Comparison of ENCODE assay signal across 8 mouse cellular contexts in genomic region chr5:122502077-122502941, GRCm38 (mm10). TPM values are rescaled to one million over a fixed set of nuclear protein-coding genes. Genes with fewer than 3 reads are reported as not detected.
DNase-seq lines count a peak whose midpoint lies in the region; ATAC-seq lines count a peak whose summit lies in the region.

Gene Atp2a2, minus strand, starts transcription at chr5:122502225.

- under 1% methylated on average over 71 of the region's 113 CpGs for WGBS in intestine, embryonic 14.5 days

- peak within 1 kb of the TSS; percentile 99 for H3K9ac ChIP-seq in intestine, embryonic 14.5 days (ENCODE audit: low read length)

- peaks cover 24% of the 10 kb centered on the region for H3K4me1 ChIP-seq in intestine, embryonic 14.5 days (replicated peaks; ENCODE audit: control insufficient read depth, insufficient read depth, low read length)

- peak; percentile 91 for ATAC-seq in intestine, embryonic 14.5 days (replicated peaks; ENCODE audit: low FRiP score, low TSS enrichment, low read depth)

- H3K27me3 ChIP-seq in intestine, embryonic 14.5 days (replicated peaks; ENCODE audit: control insufficient read depth, insufficient read depth, low read length): no peaks in the 10 kb centered on the region

- DNase-seq in adipocyte (ENCODE audit: low spot score): peak; percentile 83
- DNase-seq in embryo, embryonic 10 days (ENCODE audit: low spot score): peak; percentile 94
- DNase-seq in gastrocnemius, postnatal 25 days: peak; percentile 89
- DNase-seq in intestine, embryonic 14.5 days (ENCODE audit: low spot score): peak; percentile 94
- peak; percentile 93 to 94 for DNase-seq in left cerebral cortex, postnatal 14 days (ENCODE audit: low spot score in 2 of 2)
- DNase-seq in mesoderm, embryonic 11.5 days (ENCODE audit: low read depth, low spot score): peak; percentile 96
- peak; percentile 87 for DNase-seq in right cerebral cortex, postnatal 36 days (ENCODE audit: low spot score in 2 of 2)
- DNase-seq in yolk sac, embryonic 10.5 days (ENCODE audit: low spot score): peak; percentile 92

- peak within 1 kb of the TSS; percentile 77 for H3K4me2 ChIP-seq in intestine, embryonic 14.5 days (ENCODE audit: low read length)

- peaks cover 20% of the 10 kb centered on the region for H3K36me3 ChIP-seq in intestine, embryonic 14.5 days (ENCODE audit: control insufficient read depth, insufficient read depth, low read length)

- intact Hi-C loops in left cerebral cortex, postnatal 14 days (cut with DNase I): loop anchor here (2.0 to 5.0 kb wide), 2 partner anchors 45 to 118 kb away; no protein-coding TSS in a partner anchor

- H3K4me3 ChIP-seq in intestine, embryonic 14.5 days (ENCODE audit: low read depth, low read length): peak within 1 kb of the TSS; percentile 96

- H3K9me3 ChIP-seq in intestine, embryonic 14.5 days (ENCODE audit: control insufficient read depth, low read length): peaks cover 3% of the 10 kb centered on the region; the same call in 1 of the 2 replicates

- H3K27ac ChIP-seq in intestine, embryonic 14.5 days (ENCODE audit: low read depth): peak within 1 kb of the TSS; percentile 99

RNA-seq across cellular contexts. Expression of gene Atp2a2, which starts in this region (rescaled TPM):
- 100 to 1,000 TPM; 101 to 561 TPM for total RNA-seq in gastrocnemius, postnatal 25 days (2021)
- polyA plus RNA-seq in intestine, embryonic 14.5 days (2014; fragmentation: Nextera tagmentation; extraction: Ambion mirVana): 39.6 and 43.4 TPM in 2 replicates
- 100 to 1,000 TPM; 737 to 785 TPM for total RNA-seq in left cerebral cortex, postnatal 14 days (2021)

Comparison
In these comparisons a context has a peak if more than half of its experiments do, and no peak if none do; other contexts are left out.
1. Peak in every context shown above with its lines: DNase-seq, ATAC-seq, H3K4me3 ChIP-seq and H3K27ac ChIP-seq.